Mouse (Mus musculus) forebrain, embryonic 16.5 days (tissue): ENCODE measurements around the gene Ube2q2. TPM values are rescaled to one million over a fixed set of nuclear protein-coding genes. Genes with fewer than 3 reads are reported as not detected.
A peak's percentile ranks its signal among the peaks of the same experiment; 100 is the strongest.

Experiments
- ATAC-seq: fragments of 200-750 bp; cut with Nextera tagmentation; 2 replicates; pipeline ENCODE4 v1.8.0; 2017; ENCODE audit warnings: mild to moderate bottlenecking, moderate library complexity
- H3K27ac ChIP-seq: fragments of 300-500 bp; sonication (generic); 2 replicates; pipeline ENCODE4 v1.5.1; 2014; ENCODE audit warnings: low read length, control low read depth
- H3K27me3 ChIP-seq: fragments of 300-500 bp; sonication (generic); replicated peaks from 2 replicates; pipeline ENCODE4 v1.6.1; 2014; ENCODE audit warnings: low read length; ENCODE audit not compliant: control insufficient read depth, insufficient read depth
- H3K36me3 ChIP-seq: fragments of 300-500 bp; sonication (generic); 2 replicates; pipeline ENCODE4 v1.6.1; 2014; ENCODE audit not compliant: control insufficient read depth, insufficient read depth
- H3K4me1 ChIP-seq: fragments of 300-500 bp; sonication (generic); replicated peaks from 2 replicates; pipeline ENCODE4 v1.6.1; 2014; ENCODE audit warnings: low read length; ENCODE audit not compliant: control insufficient read depth, insufficient read depth
- H3K4me2 ChIP-seq: fragments of 300-500 bp; sonication (generic); 2 replicates; pipeline ENCODE4 v1.6.1; 2014; ENCODE audit warnings: mild to moderate bottlenecking, low read length, control low read depth
- H3K4me3 ChIP-seq: fragments of 300-500 bp; sonication (generic); replicated peaks from 2 replicates; pipeline ENCODE4 v1.5.1; 2014; ENCODE audit warnings: mild to moderate bottlenecking, low read length, control low read depth
- H3K9ac ChIP-seq: fragments of 300-500 bp; sonication (generic); replicated peaks from 2 replicates; pipeline ENCODE4 v1.6.1; 2014; ENCODE audit warnings: low read depth, low read length, control low read depth
- H3K9me3 ChIP-seq: fragments of 300-500 bp; sonication (generic); 2 replicates; pipeline ENCODE4 v1.6.1; 2016; ENCODE audit warnings: low read length; ENCODE audit not compliant: control insufficient read depth
- WGBS: fragments of 180-500 bp; shearing (Covaris S2); extraction: QIAGEN DNeasy Blood & Tissue Kit; methylation state at CpG from one replicate; pipeline ENCODE4 v1.1.7; 2014; 5-methylcytosine and 5-hydroxymethylcytosine counted together
- polyA plus RNA-seq: library from polyadenylated mRNA; unstranded; fragments of >200 nt; fragmentation: Nextera tagmentation; extraction: Ambion mirVana; gene quantifications from 2 replicates; pipeline ENCODE4 v1.2.1, GENCODE M21; 2015

The Ube2q2 gene
- polyA plus RNA-seq, 1 experiment from 2014 or later = 36.0 TPM

GRCm38 (mm10) chr9:55208790-55209481 is 60.3 kb downstream of the Ube2q2 start, which contains the start of gene Fbxo22:
Gene Fbxo22 (plus strand): TSS chr9:55208925.
- Histone ChIP-seq H3K9me3 (no peaks in the 10 kb centered on the region), H3K4me3 (peak within 1 kb of the TSS; percentile 93), H3K4me2 (peak within 1 kb of the TSS; percentile 61), H3K27ac (peak within 1 kb of the TSS; percentile 85), H3K36me3 (peaks cover 3% of the 10 kb centered on the region; the same call in 1 of the 2 replicates), H3K4me1 (peaks cover 24% of the 10 kb centered on the region), H3K27me3 (no peaks in the 10 kb centered on the region), H3K9ac (peak within 1 kb of the TSS; percentile 95)
- under 1% methylated on average over 64 of the region's 65 CpGs for WGBS
- ATAC-seq = peak; percentile 99

GRCm38 (mm10) chr9:55211611-55212010 is 63.0 kb downstream of the Ube2q2 start:
- H3K27me3 ChIP-seq = no peaks in the 10 kb centered on the region
- H3K4me2 ChIP-seq = no peak overlapping the region
- ATAC-seq = no peak
- WGBS = 83% methylated on average over 4 of the region's 4 CpGs
- H3K4me1 ChIP-seq = peaks cover 24% of the 10 kb centered on the region
- H3K27ac ChIP-seq = no peak overlapping the region
- no peaks in the 10 kb centered on the region for H3K9me3 ChIP-seq
- H3K9ac ChIP-seq = no peak overlapping the region
- peaks cover 11% of the 10 kb centered on the region for H3K36me3 ChIP-seq
- no peak overlapping the region for H3K4me3 ChIP-seq

- no peaks in the 10 kb centered on the region for H3K27me3 ChIP-seq
- no peaks in the 10 kb centered on the region for H3K9me3 ChIP-seq
- peaks cover 24% of the 10 kb centered on the region for H3K36me3 ChIP-seq
- no peak overlapping the region for H3K4me2 ChIP-seq
- H3K27ac ChIP-seq = no peak overlapping the region
- WGBS = 94% methylated on average over 1 of the region's 1 CpGs
- no peak overlapping the region for H3K9ac ChIP-seq
- H3K4me1 ChIP-seq = peaks cover 18% of the 10 kb centered on the region
- no peak overlapping the region for H3K4me3 ChIP-seq
- no peak for ATAC-seq
Measured at GRCm38 (mm10) chr9:55213396-55213795, 64.7 kb downstream of the Ube2q2 start.

- Histone ChIP-seq H3K27ac (no peak overlapping the region), H3K4me3 (no peak overlapping the region), H3K9me3 (no peaks in the 10 kb centered on the region), H3K27me3 (no peaks in the 10 kb centered on the region), H3K4me2 (no peak overlapping the region), H3K36me3 (peaks cover 32% of the 10 kb centered on the region), H3K4me1 (peaks cover 10% of the 10 kb centered on the region), H3K9ac (no peak overlapping the region)
- WGBS = 93% methylated on average over 3 of the region's 3 CpGs
- no peak for ATAC-seq
Measured at GRCm38 (mm10) chr9:55215056-55215455, 66.4 kb downstream of the Ube2q2 start.

- Histone ChIP-seq H3K4me3 (no peak overlapping the region), H3K36me3 (peaks cover 34% of the 10 kb centered on the region), H3K9ac (no peak overlapping the region), H3K4me2 (no peak overlapping the region), H3K4me1 (peaks cover 5% of the 10 kb centered on the region), H3K9me3 (no peaks in the 10 kb centered on the region), H3K27ac (no peak overlapping the region), H3K27me3 (no peaks in the 10 kb centered on the region)
- ATAC-seq = no peak
- 79% methylated on average over 3 of the region's 3 CpGs for WGBS
Measured at GRCm38 (mm10) chr9:55215648-55216047, 67.0 kb downstream of the Ube2q2 start.

- no peak for ATAC-seq
- 65% methylated on average over 2 of the region's 2 CpGs for WGBS
- Histone ChIP-seq H3K9ac (no peak overlapping the region), H3K9me3 (no peaks in the 10 kb centered on the region), H3K4me1 (peaks cover 3% of the 10 kb centered on the region), H3K27ac (no peak overlapping the region), H3K27me3 (no peaks in the 10 kb centered on the region), H3K4me3 (no peak overlapping the region), H3K4me2 (no peak overlapping the region), H3K36me3 (peaks cover 38% of the 10 kb centered on the region)
Measured at GRCm38 (mm10) chr9:55216078-55216477, 67.4 kb downstream of the Ube2q2 start.

- no peak overlapping the region for H3K27ac ChIP-seq
- H3K36me3 ChIP-seq = peaks cover 48% of the 10 kb centered on the region
- 94% methylated on average over 3 of the region's 3 CpGs for WGBS
- no peaks in the 10 kb centered on the region for H3K4me1 ChIP-seq
- H3K4me3 ChIP-seq = no peak overlapping the region
- no peak for ATAC-seq
- no peaks in the 10 kb centered on the region for H3K27me3 ChIP-seq
- H3K9me3 ChIP-seq = no peaks in the 10 kb centered on the region
- no peak overlapping the region for H3K9ac ChIP-seq
- H3K4me2 ChIP-seq = no peak overlapping the region
Measured at GRCm38 (mm10) chr9:55217381-55217780, 68.7 kb downstream of the Ube2q2 start.

- WGBS = 84% methylated on average over 7 of the region's 7 CpGs
Measured at GRCm38 (mm10) chr9:55225165-55225737, 76.6 kb downstream of the Ube2q2 start.

GRCm38 (mm10) chr9:55226251-55226650 is 77.6 kb downstream of the Ube2q2 start:
- H3K4me2 ChIP-seq = no peak overlapping the region
- no peaks in the 10 kb centered on the region for H3K9me3 ChIP-seq
- H3K4me1 ChIP-seq = no peaks in the 10 kb centered on the region
- peaks cover 28% of the 10 kb centered on the region for H3K36me3 ChIP-seq
- ATAC-seq = no peak
- no peak overlapping the region for H3K4me3 ChIP-seq
- H3K27me3 ChIP-seq = no peaks in the 10 kb centered on the region
- no peak overlapping the region for H3K9ac ChIP-seq
- no peak overlapping the region for H3K27ac ChIP-seq
- WGBS = 65% methylated on average over 3 of the region's 3 CpGs

More at GRCm38 (mm10) chr9:55225165-55225737, 76.6 kb downstream of the Ube2q2 start:
- Histone ChIP-seq H3K27ac (no peak overlapping the region), H3K4me3 (no peak overlapping the region), H3K4me2 (no peak overlapping the region), H3K9me3 (no peaks in the 10 kb centered on the region), H3K27me3 (no peaks in the 10 kb centered on the region), H3K36me3 (peaks cover 35% of the 10 kb centered on the region), H3K9ac (no peak overlapping the region), H3K4me1 (no peaks in the 10 kb centered on the region)
- ATAC-seq = no peak
